Mouse (Mus musculus): ENCODE data around the gene Ccdc97. TPM values are rescaled to one million over a fixed set of nuclear protein-coding genes. Genes with fewer than 3 reads are reported as not detected.

The Ccdc97 gene
- polyA plus RNA-seq, 1 experiment = 69.2 TPM

GRCm38 (mm10) chr7:25700732-25701131 lies 18.2 kb downstream of the Ccdc97 start:
- Histone ChIP-seq H3K4me3 (replicated peaks; ENCODE audit: extremely low read depth, low read depth, low read length) (no peak overlapping the region), H3K4me1 (ENCODE audit: control insufficient read depth, insufficient read depth, low read length) (no peaks in the 10 kb centered on the region)
- TF ChIP-seq POLR2A (IDR thresholded peaks at IDR 0.05; ENCODE audit: borderline replicate concordance, extremely low read depth, low read depth, low read length) (no peak), CTCF (IDR thresholded peaks at IDR 0.05; ENCODE audit: insufficient read depth, low read length) (peak; percentile 44; the same call in 1 of the 2 replicates)
- 77% methylated on average over 12 of the region's 12 CpGs for WGBS
- DNase-seq = no peak

GRCm38 (mm10) chr7:25699851-25700250 lies 19.0 kb downstream of the Ccdc97 start:
- no peak for TF ChIP-seq CTCF (IDR thresholded peaks at IDR 0.05; ENCODE audit: insufficient read depth, low read length)
- TF ChIP-seq POLR2A (IDR thresholded peaks at IDR 0.05; ENCODE audit: borderline replicate concordance, extremely low read depth, low read depth, low read length) = no peak
- 69% methylated on average over 13 of the region's 13 CpGs for WGBS
- DNase-seq = no peak
- H3K4me3 ChIP-seq (replicated peaks; ENCODE audit: extremely low read depth, low read depth, low read length) = no peak overlapping the region
- H3K4me1 ChIP-seq (ENCODE audit: control insufficient read depth, insufficient read depth, low read length) = no peaks in the 10 kb centered on the region

GRCm38 (mm10) chr7:25694104-25694503 lies 24.8 kb downstream of the Ccdc97 start:
- DNase-seq = no peak
- H3K4me3 ChIP-seq (replicated peaks; ENCODE audit: extremely low read depth, low read depth, low read length) = no peak overlapping the region
- 71% methylated on average over 8 of the region's 8 CpGs for WGBS
- no peaks in the 10 kb centered on the region; the same call in 1 of the 2 replicates for H3K4me1 ChIP-seq (ENCODE audit: control insufficient read depth, insufficient read depth, low read length)
- TF ChIP-seq CTCF (IDR thresholded peaks at IDR 0.05; ENCODE audit: insufficient read depth, low read length) (no peak), POLR2A (IDR thresholded peaks at IDR 0.05; ENCODE audit: borderline replicate concordance, extremely low read depth, low read depth, low read length) (no peak)

GRCm38 (mm10) chr7:25690051-25690450 lies 28.8 kb downstream of the Ccdc97 start:
- no peak for DNase-seq
- Histone ChIP-seq H3K4me3 (replicated peaks; ENCODE audit: extremely low read depth, low read depth, low read length) (no peak overlapping the region), H3K4me1 (ENCODE audit: control insufficient read depth, insufficient read depth, low read length) (peaks cover 4% of the 10 kb centered on the region)
- WGBS = 53% methylated on average over 5 of the region's 5 CpGs
- TF ChIP-seq CTCF (IDR thresholded peaks at IDR 0.05; ENCODE audit: insufficient read depth, low read length) (no peak), POLR2A (IDR thresholded peaks at IDR 0.05; ENCODE audit: borderline replicate concordance, extremely low read depth, low read depth, low read length) (no peak)

- H3K4me3 ChIP-seq (replicated peaks; ENCODE audit: extremely low read depth, low read depth, low read length) = peak overlapping the region; percentile 78
- TF ChIP-seq CTCF (IDR thresholded peaks at IDR 0.05; ENCODE audit: insufficient read depth, low read length) (no peak), POLR2A (IDR thresholded peaks at IDR 0.05; ENCODE audit: borderline replicate concordance, extremely low read depth, low read depth, low read length) (no peak)
- no peak for DNase-seq
- H3K4me1 ChIP-seq (ENCODE audit: control insufficient read depth, insufficient read depth, low read length) = peaks cover 4% of the 10 kb centered on the region
- WGBS = 13% methylated on average over 12 of the region's 12 CpGs
Measured at GRCm38 (mm10) chr7:25689603-25690021, 29.3 kb downstream of the Ccdc97 start.

GRCm38 (mm10) chr7:25688810-25689586 lies 29.9 kb downstream of the Ccdc97 start:
- peak; percentile 73 for DNase-seq
- Histone ChIP-seq H3K4me1 (ENCODE audit: control insufficient read depth, insufficient read depth, low read length) (peaks cover 4% of the 10 kb centered on the region), H3K4me3 (replicated peaks; ENCODE audit: extremely low read depth, low read depth, low read length) (peak overlapping the region; percentile 78)
- TF ChIP-seq POLR2A (IDR thresholded peaks at IDR 0.05; ENCODE audit: borderline replicate concordance, extremely low read depth, low read depth, low read length) = no peak
- TF ChIP-seq CTCF (IDR thresholded peaks at IDR 0.05; ENCODE audit: insufficient read depth, low read length) = no peak
- WGBS = under 1% methylated on average over 52 of the region's 52 CpGs

GRCm38 (mm10) chr7:25687811-25688401 lies 31.0 kb downstream of the Ccdc97 start:
- no peak for TF ChIP-seq CTCF (IDR thresholded peaks at IDR 0.05; ENCODE audit: insufficient read depth, low read length)
- TF ChIP-seq POLR2A (IDR thresholded peaks at IDR 0.05; ENCODE audit: borderline replicate concordance, extremely low read depth, low read depth, low read length) = no peak
- DNase-seq = peak; percentile 69
- under 1% methylated on average over 47 of the region's 47 CpGs for WGBS
- Histone ChIP-seq H3K4me3 (replicated peaks; ENCODE audit: extremely low read depth, low read depth, low read length) (peak overlapping the region; percentile 78), H3K4me1 (ENCODE audit: control insufficient read depth, insufficient read depth, low read length) (peaks cover 4% of the 10 kb centered on the region)

- peaks cover 4% of the 10 kb centered on the region for H3K4me1 ChIP-seq (ENCODE audit: control insufficient read depth, insufficient read depth, low read length)
- DNase-seq = peak; percentile 83
- H3K4me3 ChIP-seq (replicated peaks; ENCODE audit: extremely low read depth, low read depth, low read length) = peak within 1 kb of the TSS; percentile 78
- WGBS = 1% methylated on average over 58 of the region's 69 CpGs
- TF ChIP-seq CTCF (IDR thresholded peaks at IDR 0.05; ENCODE audit: insufficient read depth, low read length) = peak; percentile 44; the same call in 1 of the 2 replicates
- peak; percentile 50; the same call in 1 of the 2 replicates for TF ChIP-seq POLR2A (IDR thresholded peaks at IDR 0.05; ENCODE audit: borderline replicate concordance, extremely low read depth, low read depth, low read length)
Measured at GRCm38 (mm10) chr7:25686680-25687531, 32.0 kb downstream of the Ccdc97 start, which contains the start of gene Tgfb1. Tgfb1 (plus strand) TSS chr7:25687002.

- WGBS = 77% methylated on average over 21 of the region's 21 CpGs
- DNase-seq = no peak
- peaks cover 4% of the 10 kb centered on the region for H3K4me1 ChIP-seq (ENCODE audit: control insufficient read depth, insufficient read depth, low read length)
Measured at GRCm38 (mm10) chr7:25685926-25686470, 32.9 kb downstream of the Ccdc97 start.

More at GRCm38 (mm10) chr7:25685926-25686470, 32.9 kb downstream of the Ccdc97 start:
- peak overlapping the region; percentile 78 for H3K4me3 ChIP-seq (replicated peaks; ENCODE audit: extremely low read depth, low read depth, low read length)
- TF ChIP-seq CTCF (IDR thresholded peaks at IDR 0.05; ENCODE audit: insufficient read depth, low read length) (no peak), POLR2A (IDR thresholded peaks at IDR 0.05; ENCODE audit: borderline replicate concordance, extremely low read depth, low read depth, low read length) (no peak)
